21 mouse cellular contexts compared by ENCODE assay signal in the genomic region with DNA sequence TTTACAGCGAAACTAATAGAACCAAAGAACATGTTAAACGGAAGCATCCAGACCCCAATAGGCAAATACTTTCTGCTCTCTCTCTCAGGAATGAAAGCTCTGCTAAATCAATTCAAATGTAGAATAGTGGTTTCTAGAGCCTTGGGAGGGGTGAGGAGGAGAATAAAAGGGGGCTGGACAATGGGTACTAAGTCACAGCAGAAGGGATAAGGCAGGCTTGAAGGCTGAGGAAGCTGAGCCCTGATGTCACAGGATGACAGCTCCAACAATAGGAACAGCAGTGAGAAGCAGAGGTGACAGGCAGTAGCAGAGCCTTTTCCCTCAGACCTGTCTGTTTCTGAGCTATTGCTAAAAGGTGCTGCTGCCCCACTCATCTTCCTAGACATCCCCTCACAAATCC. TPM values are rescaled to one million over a fixed set of nuclear protein-coding genes. Genes with fewer than 3 reads are reported as not detected.
A peak's percentile ranks its signal among the peaks of the same experiment; 100 is the strongest.
DNase-seq lines count a peak whose midpoint lies in the region; ATAC-seq and TF ChIP-seq lines count a peak whose summit lies in the region.
"Had no signal": no experiment of that assay in that cellular context is flagged by ENCODE, and none has a peak within 500 bp of the region (broad histone marks: within the 10 kb centered on the region; RNA-seq: fewer than 3 reads in every experiment).

No protein-coding gene starts in this region.

- no peaks in the 10 kb centered on the region for H3K9me3 ChIP-seq in hindbrain, embryonic 11.5 days (ENCODE audit: control insufficient read depth, low read length)
- no peaks in the 10 kb centered on the region for H3K9me3 ChIP-seq in hindbrain, embryonic 12.5 days (replicated peaks)
- H3K9me3 ChIP-seq in midbrain, embryonic 14.5 days (ENCODE audit: control insufficient read depth, low read length): no peaks in the 10 kb centered on the region
- H3K9me3 ChIP-seq in midbrain, postnatal 0 days (ENCODE audit: low read length): no peaks in the 10 kb centered on the region
- H3K9me3 ChIP-seq: embryonic facial prominence, embryonic 10.5 days; forebrain, embryonic 13.5 days; heart, embryonic 12.5 days; hindbrain, embryonic 15.5 days had no signal

- no peak for TF ChIP-seq CTCF in midbrain, postnatal 0 days (IDR thresholded peaks at IDR 0.05)

- no peaks in the 10 kb centered on the region for H3K27me3 ChIP-seq in hindbrain, embryonic 11.5 days (ENCODE audit: control insufficient read depth, insufficient read depth, low read length)
- H3K27me3 ChIP-seq in hindbrain, embryonic 12.5 days: no peaks in the 10 kb centered on the region
- no peaks in the 10 kb centered on the region for H3K27me3 ChIP-seq in midbrain, embryonic 14.5 days (ENCODE audit: control insufficient read depth, insufficient read depth, low read length)
- H3K27me3 ChIP-seq in midbrain, postnatal 0 days (ENCODE audit: insufficient read depth, low read length): no peaks in the 10 kb centered on the region
- H3K27me3 ChIP-seq: forebrain, embryonic 13.5 days; heart, embryonic 12.5 days; hindbrain, embryonic 15.5 days had no signal

- H3K4me3 ChIP-seq in hindbrain, embryonic 11.5 days (ENCODE audit: low read depth, low read length): no peak overlapping the region
- H3K4me3 ChIP-seq in hindbrain, embryonic 12.5 days: no peak overlapping the region
- H3K4me3 ChIP-seq in midbrain, embryonic 14.5 days (replicated peaks; ENCODE audit: low read depth, low read length): no peak overlapping the region
- no peak overlapping the region for H3K4me3 ChIP-seq in midbrain, postnatal 0 days (ENCODE audit: low read depth, low read length)
- H3K4me3 ChIP-seq: embryonic facial prominence, embryonic 10.5 days; forebrain, embryonic 13.5 days; heart, embryonic 12.5 days; hindbrain, embryonic 15.5 days had no signal

- no peak overlapping the region for H3K27ac ChIP-seq in hindbrain, embryonic 11.5 days (ENCODE audit: low read depth, low read length)
- no peak overlapping the region for H3K27ac ChIP-seq in hindbrain, embryonic 12.5 days
- no peak overlapping the region for H3K27ac ChIP-seq in midbrain, embryonic 14.5 days (replicated peaks; ENCODE audit: low read depth, low read length)
- no peak overlapping the region for H3K27ac ChIP-seq in midbrain, postnatal 0 days (ENCODE audit: low read depth, low read length)
- H3K27ac ChIP-seq: embryonic facial prominence, embryonic 10.5 days; forebrain, embryonic 13.5 days; hindbrain, embryonic 15.5 days had no signal

- ATAC-seq in hindbrain, embryonic 11.5 days (ENCODE audit: low FRiP score): peak; percentile 53; the same call in 1 of the 2 replicates
- ATAC-seq in hindbrain, embryonic 12.5 days (ENCODE audit: low FRiP score): no peak
- ATAC-seq in midbrain, embryonic 14.5 days (ENCODE audit: low FRiP score, low TSS enrichment): no peak
- ATAC-seq in midbrain, postnatal 0 days (ENCODE audit: low FRiP score): no peak
- no peak for ATAC-seq in inflammation-experienced regulatory T-cells, adult 6 months
- ATAC-seq: CD4-positive, CD25-positive, alpha-beta regulatory T cell, adult 4 months; forebrain, embryonic 13.5 days; intestine, postnatal 0 days had no signal

- H3K9ac ChIP-seq in hindbrain, embryonic 11.5 days (ENCODE audit: low read depth, low read length): no peak overlapping the region
- no peak overlapping the region for H3K9ac ChIP-seq in hindbrain, embryonic 12.5 days
- H3K9ac ChIP-seq in midbrain, embryonic 14.5 days (replicated peaks; ENCODE audit: low read length): no peak overlapping the region
- H3K9ac ChIP-seq in midbrain, postnatal 0 days (replicated peaks; ENCODE audit: low read length, poor library complexity, severe bottlenecking): no peak overlapping the region
- H3K9ac ChIP-seq: forebrain, embryonic 13.5 days; forebrain, postnatal 0 days; heart, embryonic 12.5 days; hindbrain, embryonic 15.5 days had no signal

- peak; percentile 48 for DNase-seq in embryo, embryonic 10 days (ENCODE audit: low spot score)
- no peak for DNase-seq in embryo, embryonic 11 days
- DNase-seq in hindbrain, embryonic 11.5 days (ENCODE audit: low spot score): peak; percentile 20
- DNase-seq in midbrain, embryonic 14.5 days: peak; percentile 12
- no peak for DNase-seq in midbrain, postnatal 0 days (ENCODE audit: low spot score)
- DNase-seq: adrenal gland, adult 2 months; adrenal gland, postnatal 25 days; B cell, adult 2 months; cerebellum, adult 2 months; cerebellum, postnatal 10 days; gastrocnemius, postnatal 14 days had no signal

- no peak overlapping the region for H3K4me2 ChIP-seq in hindbrain, embryonic 11.5 days (replicated peaks; ENCODE audit: low read depth, low read length)
- no peak overlapping the region for H3K4me2 ChIP-seq in hindbrain, embryonic 12.5 days (replicated peaks)
- no peak overlapping the region for H3K4me2 ChIP-seq in midbrain, embryonic 14.5 days (ENCODE audit: low read length)
- no peak overlapping the region for H3K4me2 ChIP-seq in midbrain, postnatal 0 days (ENCODE audit: low read depth, low read length, poor library complexity, severe bottlenecking)
- H3K4me2 ChIP-seq: forebrain, embryonic 13.5 days; heart, embryonic 12.5 days; hindbrain, embryonic 15.5 days had no signal

- WGBS in hindbrain, embryonic 11.5 days: 40% methylated on average over 2 of the region's 2 CpGs
- WGBS in hindbrain, embryonic 12.5 days: 51% methylated on average over 2 of the region's 2 CpGs
- WGBS in midbrain, embryonic 14.5 days: 7% methylated on average over 2 of the region's 2 CpGs
- WGBS in midbrain, postnatal 0 days: 40% methylated on average over 2 of the region's 2 CpGs

- no peaks in the 10 kb centered on the region for H3K4me1 ChIP-seq in hindbrain, embryonic 11.5 days (replicated peaks; ENCODE audit: control insufficient read depth, insufficient read depth, low read length)
- H3K4me1 ChIP-seq in hindbrain, embryonic 12.5 days: 0 out of 2 replicates have a peak, but pooled peaks cover 3% of the 10 kb centered on the region
- no peaks in the 10 kb centered on the region for H3K4me1 ChIP-seq in midbrain, embryonic 14.5 days (ENCODE audit: control insufficient read depth, insufficient read depth, low read length)
- H3K4me1 ChIP-seq in midbrain, postnatal 0 days (ENCODE audit: insufficient read depth, low read length): no peaks in the 10 kb centered on the region
- H3K4me1 ChIP-seq: forebrain, embryonic 13.5 days had no signal

- no peaks in the 10 kb centered on the region for H3K36me3 ChIP-seq in hindbrain, embryonic 11.5 days (ENCODE audit: control insufficient read depth, insufficient read depth, low read length)
- H3K36me3 ChIP-seq in hindbrain, embryonic 12.5 days: no peaks in the 10 kb centered on the region
- no peaks in the 10 kb centered on the region for H3K36me3 ChIP-seq in midbrain, embryonic 14.5 days (ENCODE audit: control insufficient read depth, insufficient read depth, low read length)
- no peaks in the 10 kb centered on the region for H3K36me3 ChIP-seq in midbrain, postnatal 0 days (ENCODE audit: insufficient read depth, low read length)
- H3K36me3 ChIP-seq: embryonic facial prominence, embryonic 10.5 days; heart, embryonic 12.5 days; hindbrain, embryonic 15.5 days had no signal

RNA-seq across cellular contexts. Expression of a gene that starts 41.8 kb away (rescaled TPM):
- 5.3 and 6.4 TPM in 2 replicates for polyA plus RNA-seq in hindbrain, embryonic 11.5 days (2014; fragmentation: Nextera tagmentation; extraction: Ambion mirVana)
- polyA plus RNA-seq in hindbrain, embryonic 12.5 days (2016; fragmentation: Nextera tagmentation; extraction: Ambion mirVana): 5.9 and 7.7 TPM in 2 replicates
- polyA plus RNA-seq in midbrain, embryonic 14.5 days (2014; fragmentation: Nextera tagmentation; extraction: Ambion mirVana): 2.1 and 2.9 TPM in 2 replicates
- total RNA-seq in midbrain, postnatal 0 days (2014; rRNA removed): 4.0 and 5.1 TPM in 2 replicates
- polyA plus RNA-seq in midbrain, postnatal 0 days (2015; fragmentation: Nextera tagmentation; extraction: Ambion mirVana): 1.0 and 1.1 TPM in 2 replicates
- not detected for polyA plus RNA-seq in inflammation-experienced regulatory T-cells, adult 6 months (2017; shearing (Covaris generic))
- total RNA-seq: MEL had no signal
- polyA plus RNA-seq: CD4-positive, CD25-positive, alpha-beta regulatory T cell, adult 4 months had no signal

Comparison
In these comparisons a context has a peak if more than half of its experiments do, and no peak if none do; other contexts are left out.
1. DNase-seq: peak in embryo, embryonic 10 days (single experiment), hindbrain, embryonic 11.5 days (single experiment) and midbrain, embryonic 14.5 days (single experiment); none in embryo, embryonic 11 days (single experiment) and midbrain, postnatal 0 days (single experiment).